Mouse (Mus musculus): Measurements from ENCODE around the gene Lrrc4b. TPM values are rescaled to one million over a fixed set of nuclear protein-coding genes. Genes with fewer than 3 reads are reported as not detected.

Lrrc4b gene
- total RNA-seq, 1 experiment, result 0.18 TPM

DNA sequence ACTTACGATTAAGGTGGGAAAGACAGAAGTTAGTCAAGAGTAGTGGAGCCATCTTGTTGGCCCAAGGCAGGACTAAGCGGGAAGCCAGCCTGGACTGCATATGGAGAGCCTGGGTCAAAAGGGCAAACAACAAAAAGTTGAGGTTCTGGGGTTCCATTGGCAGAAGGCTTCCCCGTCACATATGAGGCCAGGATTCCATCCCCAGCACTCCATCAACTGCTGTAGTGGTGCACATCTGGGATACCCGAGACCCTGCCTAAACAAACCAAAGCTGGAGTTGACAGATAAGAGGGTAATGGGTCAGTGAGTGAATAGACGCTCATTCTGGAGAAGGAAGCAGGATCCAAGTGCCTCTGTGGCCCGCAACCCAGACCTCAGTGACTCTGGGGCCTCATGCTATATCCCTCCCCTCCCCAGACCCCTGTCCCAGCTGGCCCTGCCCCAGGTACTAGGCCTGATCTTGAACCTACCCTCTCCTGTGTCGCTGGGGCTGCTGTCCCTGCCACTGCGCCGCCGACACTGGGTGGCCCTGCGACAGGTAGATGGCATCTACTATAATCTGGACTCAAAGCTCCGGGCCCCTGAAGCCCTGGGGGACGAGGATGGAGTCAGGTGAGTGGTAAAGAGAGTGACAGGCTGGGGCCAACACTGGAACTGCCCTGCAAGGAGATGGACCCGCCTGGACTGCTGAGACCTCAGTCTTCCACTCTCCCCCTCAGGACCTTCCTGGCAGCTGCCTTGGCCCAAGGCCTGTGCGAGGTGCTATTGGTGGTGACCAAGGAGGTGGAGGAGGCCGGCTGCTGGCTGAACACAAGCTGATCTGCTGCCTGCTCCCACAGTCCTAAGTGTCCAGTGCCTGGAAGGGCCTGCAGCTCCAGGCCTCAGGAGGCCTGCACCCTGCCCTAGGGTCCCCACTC is 42.1 kb downstream of the Lrrc4b start:
- Histone ChIP-seq H3K36me3 (ENCODE audit: control insufficient read depth, insufficient read depth, low read length, poor library complexity, severe bottlenecking) (no peaks in the 10 kb centered on the region), H3K9ac (ENCODE audit: insufficient read depth, low read depth, low read length, poor library complexity, severe bottlenecking) (no peak overlapping the region), H3K4me1 (ENCODE audit: control insufficient read depth in 2 of 2, insufficient read depth in 2 of 2, low read length in 2 of 2, poor library complexity in 1 of 2) (peaks cover 0 to 17% of the 10 kb centered on the region in 2 experiments; a peak in 1 of 4 replicates), H3K27ac (ENCODE audit: insufficient read depth, low read depth, low read length, poor library complexity, severe bottlenecking) (no peak overlapping the region), H3K9me3 (ENCODE audit: control insufficient read depth, insufficient read depth, low read depth, low read length) (no peaks in the 10 kb centered on the region), H3K4me3 (ENCODE audit: insufficient read depth in 1 of 2, low read depth in 1 of 2, low read length in 2 of 2, poor library complexity in 1 of 2, severe bottlenecking in 1 of 2) (no peak overlapping the region)
- TF ChIP-seq CHD2 (IDR thresholded peaks at IDR 0.05; ENCODE audit: low read depth, low read length) (no peak), ZNF384 (IDR thresholded peaks at IDR 0.05; ENCODE audit: low read depth, low read length) (no peak), ZC3H11A (IDR thresholded peaks at IDR 0.05; ENCODE audit: borderline replicate concordance, low read depth, low read length) (no peak), MAFK (IDR thresholded peaks at IDR 0.05; ENCODE audit: insufficient read depth, low read depth, low read length) (no peak), HCFC1 (IDR thresholded peaks at IDR 0.05; ENCODE audit: borderline replicate concordance, insufficient read depth, low read length) (no peak)
- in situ Hi-C loops (cut with MboI; ENCODE audit: low sequenced_read_pairs in 2 of 2, unreplicated experiment in 2 of 2), result no loop called here
- DNase-seq (ENCODE audit: low read depth, low spot score), result no peak

GRCm38 (mm10) chr7:44471880-44472557 is 43.2 kb downstream of the Lrrc4b start:
- Histone ChIP-seq H3K4me1 (ENCODE audit: control insufficient read depth in 2 of 2, insufficient read depth in 2 of 2, low read length in 2 of 2, poor library complexity in 1 of 2) (peaks cover 0 to 15% of the 10 kb centered on the region in 2 experiments; a peak in 1 of 4 replicates), H3K9me3 (ENCODE audit: control insufficient read depth, insufficient read depth, low read depth, low read length) (no peaks in the 10 kb centered on the region), H3K4me3 (ENCODE audit: insufficient read depth in 1 of 2, low read depth in 1 of 2, low read length in 2 of 2, poor library complexity in 1 of 2, severe bottlenecking in 1 of 2) (no peak overlapping the region), H3K36me3 (ENCODE audit: control insufficient read depth, insufficient read depth, low read length, poor library complexity, severe bottlenecking) (no peaks in the 10 kb centered on the region), H3K9ac (ENCODE audit: insufficient read depth, low read depth, low read length, poor library complexity, severe bottlenecking) (no peak overlapping the region), H3K27ac (ENCODE audit: insufficient read depth, low read depth, low read length, poor library complexity, severe bottlenecking) (no peak overlapping the region)
- in situ Hi-C loops (cut with MboI; ENCODE audit: low sequenced_read_pairs in 2 of 2, unreplicated experiment in 2 of 2), result no loop called here
- no peak for DNase-seq (ENCODE audit: low read depth, low spot score)
- TF ChIP-seq HCFC1 (IDR thresholded peaks at IDR 0.05; ENCODE audit: borderline replicate concordance, insufficient read depth, low read length) (no peak), ZNF384 (IDR thresholded peaks at IDR 0.05; ENCODE audit: low read depth, low read length) (no peak), ZC3H11A (IDR thresholded peaks at IDR 0.05; ENCODE audit: borderline replicate concordance, low read depth, low read length) (no peak), CHD2 (IDR thresholded peaks at IDR 0.05; ENCODE audit: low read depth, low read length) (no peak), MAFK (IDR thresholded peaks at IDR 0.05; ENCODE audit: insufficient read depth, low read depth, low read length) (no peak)

- no peaks in the 10 kb centered on the region for H3K36me3 ChIP-seq (ENCODE audit: control insufficient read depth, insufficient read depth, low read length, poor library complexity, severe bottlenecking)
- no peak overlapping the region for H3K9ac ChIP-seq (ENCODE audit: insufficient read depth, low read depth, low read length, poor library complexity, severe bottlenecking)
- in situ Hi-C loops (cut with MboI; ENCODE audit: low sequenced_read_pairs in 2 of 2, unreplicated experiment in 2 of 2), result no loop called here
- H3K4me3 ChIP-seq (ENCODE audit: insufficient read depth in 1 of 2, low read depth in 1 of 2, low read length in 2 of 2, poor library complexity in 1 of 2, severe bottlenecking in 1 of 2), result no peak overlapping the region
- no peak overlapping the region for H3K27ac ChIP-seq (ENCODE audit: insufficient read depth, low read depth, low read length, poor library complexity, severe bottlenecking)
- no peak for DNase-seq (ENCODE audit: low read depth, low spot score)
- no peak for TF ChIP-seq ZNF384 (IDR thresholded peaks at IDR 0.05; ENCODE audit: low read depth, low read length)
- TF ChIP-seq MAFK (IDR thresholded peaks at IDR 0.05; ENCODE audit: insufficient read depth, low read depth, low read length), result no peak
- no peak for TF ChIP-seq CHD2 (IDR thresholded peaks at IDR 0.05; ENCODE audit: low read depth, low read length)
- no peak for TF ChIP-seq ZC3H11A (IDR thresholded peaks at IDR 0.05; ENCODE audit: borderline replicate concordance, low read depth, low read length)
- TF ChIP-seq HCFC1 (IDR thresholded peaks at IDR 0.05; ENCODE audit: borderline replicate concordance, insufficient read depth, low read length), result no peak
- no peaks in the 10 kb centered on the region for H3K9me3 ChIP-seq (ENCODE audit: control insufficient read depth, insufficient read depth, low read depth, low read length)
- peaks cover 0 to 15% of the 10 kb centered on the region in 2 experiments; a peak in 1 of 4 replicates for H3K4me1 ChIP-seq (ENCODE audit: control insufficient read depth in 2 of 2, insufficient read depth in 2 of 2, low read length in 2 of 2, poor library complexity in 1 of 2)
These were observed 43.7 kb downstream of the Lrrc4b start for GRCm38 (mm10) chr7:44472558-44472885.

DNA sequence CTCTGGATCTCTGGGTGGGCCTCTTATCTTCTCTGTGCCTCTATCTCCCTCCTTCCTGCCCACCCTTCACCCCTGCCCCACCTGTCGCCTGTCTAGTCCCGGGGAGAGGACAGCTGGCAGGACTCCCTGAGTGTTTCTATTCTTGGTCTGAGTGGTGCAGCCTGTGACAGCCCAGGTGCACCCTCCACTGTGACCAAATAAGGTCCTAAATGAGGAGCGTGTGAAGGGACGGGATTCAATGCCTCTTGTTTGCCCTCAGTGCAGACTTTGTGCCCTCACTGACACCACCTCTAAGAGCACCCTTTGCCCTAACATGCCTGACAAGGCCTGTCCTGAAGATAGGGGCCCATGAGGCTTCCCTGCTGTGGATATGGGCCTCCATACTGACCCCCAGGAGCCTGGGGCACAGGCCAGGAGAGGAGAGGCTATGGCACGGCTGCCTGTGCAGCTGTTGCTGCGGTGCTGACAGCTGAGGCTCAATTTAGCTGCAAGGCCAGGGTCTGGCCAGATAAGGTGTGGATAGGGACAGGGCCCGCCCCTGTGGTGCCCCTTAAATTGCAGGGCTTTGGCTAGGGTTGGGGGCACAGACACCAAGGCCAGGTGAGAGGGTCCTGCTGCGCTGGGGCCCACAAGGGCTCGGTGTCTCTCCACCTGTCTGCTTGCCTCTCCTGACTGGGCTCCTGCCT is 44.3 kb downstream of the Lrrc4b start:
- no peak for DNase-seq (ENCODE audit: low read depth, low spot score)
- Histone ChIP-seq H3K9ac (ENCODE audit: insufficient read depth, low read depth, low read length, poor library complexity, severe bottlenecking) (no peak overlapping the region), H3K4me3 (ENCODE audit: insufficient read depth in 1 of 2, low read depth in 1 of 2, low read length in 2 of 2, poor library complexity in 1 of 2, severe bottlenecking in 1 of 2) (no peak overlapping the region), H3K4me1 (ENCODE audit: control insufficient read depth in 2 of 2, insufficient read depth in 2 of 2, low read length in 2 of 2, poor library complexity in 1 of 2) (peaks cover 0 to 15% of the 10 kb centered on the region in 2 experiments; a peak in 1 of 4 replicates), H3K27ac (ENCODE audit: insufficient read depth, low read depth, low read length, poor library complexity, severe bottlenecking) (no peak overlapping the region), H3K36me3 (ENCODE audit: control insufficient read depth, insufficient read depth, low read length, poor library complexity, severe bottlenecking) (no peaks in the 10 kb centered on the region), H3K9me3 (ENCODE audit: control insufficient read depth, insufficient read depth, low read depth, low read length) (no peaks in the 10 kb centered on the region)
- TF ChIP-seq HCFC1 (IDR thresholded peaks at IDR 0.05; ENCODE audit: borderline replicate concordance, insufficient read depth, low read length), result no peak
- no peak for TF ChIP-seq ZNF384 (IDR thresholded peaks at IDR 0.05; ENCODE audit: low read depth, low read length)
- in situ Hi-C loops (cut with MboI; ENCODE audit: low sequenced_read_pairs in 2 of 2, unreplicated experiment in 2 of 2), result no loop called here
